Mouse (Mus musculus): ENCODE measurements around the gene Hmbs. TPM values are rescaled to one million over a fixed set of nuclear protein-coding genes. Genes with fewer than 3 reads are reported as not detected.
A peak's percentile ranks its signal among the peaks of the same experiment; 100 is the strongest.

Hmbs gene
- polyA plus RNA-seq, 1 experiment from 2014 or later: 155 TPM

- Histone ChIP-seq H3K9ac (ENCODE audit: low read length) (peak within 1 kb of the TSS; percentile 99), H3K27ac (ENCODE audit: low read depth, low read length) (peak within 1 kb of the TSS; percentile 97), H3K4me3 (ENCODE audit: low read depth, low read length) (peak within 1 kb of the TSS; percentile 99), H3K27me3 (ENCODE audit: control insufficient read depth, insufficient read depth, low read length) (no peaks in the 10 kb centered on the region), H3K4me1 (replicated peaks; ENCODE audit: control insufficient read depth, insufficient read depth, low read length) (peaks cover 4% of the 10 kb centered on the region; the same call in 1 of the 2 replicates), H3K4me2 (ENCODE audit: low read depth, low read length, severe bottlenecking) (peak within 1 kb of the TSS; percentile 73), H3K9me3 (ENCODE audit: control insufficient read depth, low read length) (no peaks in the 10 kb centered on the region; the same call in 1 of the 2 replicates), H3K36me3 (ENCODE audit: control insufficient read depth, insufficient read depth, low read length) (peaks cover 18% of the 10 kb centered on the region)
- DNase-seq (ENCODE audit: low spot score) (peak; percentile 99), ATAC-seq (replicated peaks; ENCODE audit: low FRiP score) (peak; percentile 97)
- under 1% methylated on average over 86 of the region's 91 CpGs for WGBS
Observed at GRCm38 (mm10) chr9:44334396-44335330, 9.4 kb downstream of the Hmbs start, which contains the start of gene H2afx. Gene H2afx, plus strand, starts transcription at chr9:44334694.

GRCm38 (mm10) chr9:44332918-44333638 lies 10.9 kb downstream of the Hmbs start:
- whole genome bisulfite sequencing: 96% methylated on average over 13 of the region's 13 CpGs
- Histone ChIP-seq H3K9ac (ENCODE audit: low read length) (no peak overlapping the region), H3K4me3 (ENCODE audit: low read depth, low read length) (no peak overlapping the region), H3K9me3 (ENCODE audit: control insufficient read depth, low read length) (no peaks in the 10 kb centered on the region; the same call in 1 of the 2 replicates), H3K36me3 (ENCODE audit: control insufficient read depth, insufficient read depth, low read length) (peaks cover 15% of the 10 kb centered on the region), H3K27me3 (ENCODE audit: control insufficient read depth, insufficient read depth, low read length) (no peaks in the 10 kb centered on the region), H3K27ac (ENCODE audit: low read depth, low read length) (no peak overlapping the region), H3K4me1 (replicated peaks; ENCODE audit: control insufficient read depth, insufficient read depth, low read length) (peaks cover 4% of the 10 kb centered on the region; the same call in 1 of the 2 replicates), H3K4me2 (ENCODE audit: low read depth, low read length, severe bottlenecking) (no peak overlapping the region)
- ATAC-seq (replicated peaks; ENCODE audit: low FRiP score) (no peak), DNase-seq (ENCODE audit: low spot score) (no peak)

GRCm38 (mm10) chr9:44330736-44331135 lies 13.3 kb downstream of the Hmbs start:
- Histone ChIP-seq H3K9ac (ENCODE audit: low read length) (no peak overlapping the region), H3K4me1 (replicated peaks; ENCODE audit: control insufficient read depth, insufficient read depth, low read length) (peaks cover 3% of the 10 kb centered on the region; the same call in 1 of the 2 replicates), H3K4me2 (ENCODE audit: low read depth, low read length, severe bottlenecking) (no peak overlapping the region), H3K9me3 (ENCODE audit: control insufficient read depth, low read length) (no peaks in the 10 kb centered on the region; the same call in 1 of the 2 replicates), H3K27ac (ENCODE audit: low read depth, low read length) (no peak overlapping the region), H3K36me3 (ENCODE audit: control insufficient read depth, insufficient read depth, low read length) (peaks cover 13% of the 10 kb centered on the region), H3K4me3 (ENCODE audit: low read depth, low read length) (no peak overlapping the region), H3K27me3 (ENCODE audit: control insufficient read depth, insufficient read depth, low read length) (no peaks in the 10 kb centered on the region)
- WGBS: 95% methylated on average over 6 of the region's 6 CpGs
- DNase-seq (ENCODE audit: low spot score) (no peak), ATAC-seq (replicated peaks; ENCODE audit: low FRiP score) (no peak)

- 94% methylated on average over 5 of the region's 5 CpGs for WGBS
- Histone ChIP-seq H3K4me3 (ENCODE audit: low read depth, low read length) (peak overlapping the region; percentile 78), H3K4me2 (ENCODE audit: low read depth, low read length, severe bottlenecking) (peak overlapping the region; percentile 75), H3K9ac (ENCODE audit: low read length) (peak overlapping the region; percentile 93), H3K27me3 (ENCODE audit: control insufficient read depth, insufficient read depth, low read length) (no peaks in the 10 kb centered on the region), H3K4me1 (replicated peaks; ENCODE audit: control insufficient read depth, insufficient read depth, low read length) (peaks cover 4% of the 10 kb centered on the region; the same call in 1 of the 2 replicates), H3K36me3 (ENCODE audit: control insufficient read depth, insufficient read depth, low read length) (peaks cover 6% of the 10 kb centered on the region), H3K27ac (ENCODE audit: low read depth, low read length) (no peak overlapping the region), H3K9me3 (ENCODE audit: control insufficient read depth, low read length) (no peaks in the 10 kb centered on the region)
- ATAC-seq (replicated peaks; ENCODE audit: low FRiP score) (no peak), DNase-seq (ENCODE audit: low spot score) (no peak)
Observed at GRCm38 (mm10) chr9:44327926-44328325, 16.1 kb downstream of the Hmbs start.

- under 1% methylated on average over 21 of the region's 22 CpGs for WGBS
- H3K4me2 ChIP-seq (ENCODE audit: low read depth, low read length, severe bottlenecking): peak overlapping the region; percentile 75
- H3K27ac ChIP-seq (ENCODE audit: low read depth, low read length): peak overlapping the region; percentile 87
- peaks cover 4% of the 10 kb centered on the region; the same call in 1 of the 2 replicates for H3K4me1 ChIP-seq (replicated peaks; ENCODE audit: control insufficient read depth, insufficient read depth, low read length)
- no peaks in the 10 kb centered on the region for H3K27me3 ChIP-seq (ENCODE audit: control insufficient read depth, insufficient read depth, low read length)
- no peaks in the 10 kb centered on the region; the same call in 1 of the 2 replicates for H3K36me3 ChIP-seq (ENCODE audit: control insufficient read depth, insufficient read depth, low read length)
- DNase-seq (ENCODE audit: low spot score): peak; percentile 58
- peak; percentile 66 for ATAC-seq (replicated peaks; ENCODE audit: low FRiP score)
- H3K9me3 ChIP-seq (ENCODE audit: control insufficient read depth, low read length): no peaks in the 10 kb centered on the region
- peak overlapping the region; percentile 78 for H3K4me3 ChIP-seq (ENCODE audit: low read depth, low read length)
- H3K9ac ChIP-seq (ENCODE audit: low read length): peak overlapping the region; percentile 93
Observed at GRCm38 (mm10) chr9:44327064-44327711, 16.8 kb downstream of the Hmbs start.

GRCm38 (mm10) chr9:44326371-44327063 lies 17.5 kb downstream of the Hmbs start:
- DNase-seq (ENCODE audit: low spot score): peak; percentile 87
- peaks cover 4% of the 10 kb centered on the region; the same call in 1 of the 2 replicates for H3K4me1 ChIP-seq (replicated peaks; ENCODE audit: control insufficient read depth, insufficient read depth, low read length)
- H3K9me3 ChIP-seq (ENCODE audit: control insufficient read depth, low read length): no peaks in the 10 kb centered on the region
- peak overlapping the region; percentile 75 for H3K4me2 ChIP-seq (ENCODE audit: low read depth, low read length, severe bottlenecking)
- ATAC-seq (replicated peaks; ENCODE audit: low FRiP score): peak; percentile 80
- peak overlapping the region; percentile 87 for H3K27ac ChIP-seq (ENCODE audit: low read depth, low read length)
- no peaks in the 10 kb centered on the region for H3K27me3 ChIP-seq (ENCODE audit: control insufficient read depth, insufficient read depth, low read length)
- H3K9ac ChIP-seq (ENCODE audit: low read length): peak overlapping the region; percentile 93
- peak overlapping the region; percentile 78 for H3K4me3 ChIP-seq (ENCODE audit: low read depth, low read length)
- H3K36me3 ChIP-seq (ENCODE audit: control insufficient read depth, insufficient read depth, low read length): no peaks in the 10 kb centered on the region; the same call in 1 of the 2 replicates
- WGBS: under 1% methylated on average over 38 of the region's 38 CpGs

GRCm38 (mm10) chr9:44325768-44326370 lies 18.2 kb downstream of the Hmbs start, which contains the start of gene Dpagt1:
Gene Dpagt1, plus strand, starts transcription at chr9:44326019.
- H3K4me3 ChIP-seq (ENCODE audit: low read depth, low read length): peak within 1 kb of the TSS; percentile 78
- DNase-seq (ENCODE audit: low spot score) (peak; percentile 59), ATAC-seq (replicated peaks; ENCODE audit: low FRiP score) (no peak; the same call in 1 of the 2 replicates)
- H3K27me3 ChIP-seq (ENCODE audit: control insufficient read depth, insufficient read depth, low read length): no peaks in the 10 kb centered on the region
- 3% methylated on average over 12 of the region's 12 CpGs for WGBS
- peaks cover 4% of the 10 kb centered on the region; the same call in 1 of the 2 replicates for H3K4me1 ChIP-seq (replicated peaks; ENCODE audit: control insufficient read depth, insufficient read depth, low read length)
- peak within 1 kb of the TSS; percentile 75 for H3K4me2 ChIP-seq (ENCODE audit: low read depth, low read length, severe bottlenecking)
- H3K36me3 ChIP-seq (ENCODE audit: control insufficient read depth, insufficient read depth, low read length): no peaks in the 10 kb centered on the region; the same call in 1 of the 2 replicates
- no peaks in the 10 kb centered on the region for H3K9me3 ChIP-seq (ENCODE audit: control insufficient read depth, low read length)
- peak within 1 kb of the TSS; percentile 93 for H3K9ac ChIP-seq (ENCODE audit: low read length)
- peak within 1 kb of the TSS; percentile 87 for H3K27ac ChIP-seq (ENCODE audit: low read depth, low read length)

Data from forebrain, embryonic 11.5 days (tissue).